Mouse (Mus musculus) C3H10T1/2 (cell line): ENCODE data around the gene Slc6a18. TPM values are rescaled to one million over a fixed set of nuclear protein-coding genes. Genes with fewer than 3 reads are reported as not detected.

Source experiments
- polyA plus RNA-seq, 2 experiments: library from polyadenylated mRNA; unstranded; fragments of >200 nt; fragmentation: generic; extraction: Trizol; gene quantifications; one replicate each; pipeline ENCODE4 v1.2.1; 2012; ENCODE audit warnings: missing spikeins in 2 of 2

The Slc6a18 gene
- polyA plus RNA-seq = not detected

DNA sequence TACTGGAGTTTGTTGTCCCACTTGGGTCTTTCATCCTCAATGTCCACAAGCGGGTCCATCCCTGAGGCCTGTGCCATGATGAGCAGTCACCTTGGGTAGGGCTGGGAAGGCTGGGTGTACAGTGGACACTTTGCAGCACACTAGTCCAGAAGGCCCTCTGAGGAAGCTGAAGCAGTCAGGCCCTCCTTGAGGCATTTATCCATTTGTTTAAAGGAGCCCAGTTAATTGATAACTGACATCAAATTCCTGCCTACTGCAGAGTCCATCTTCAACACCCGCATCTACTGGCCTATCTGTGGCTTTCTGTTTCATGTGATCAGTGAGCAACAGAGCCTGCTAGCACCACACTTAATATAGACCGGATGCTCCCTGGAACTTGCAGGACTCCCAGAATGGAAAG lies at the start of gene Slc6a18:
TSS of gene Slc6a18 (minus strand) at position 171 of the 400 bp plus-strand sequence.

DNA sequence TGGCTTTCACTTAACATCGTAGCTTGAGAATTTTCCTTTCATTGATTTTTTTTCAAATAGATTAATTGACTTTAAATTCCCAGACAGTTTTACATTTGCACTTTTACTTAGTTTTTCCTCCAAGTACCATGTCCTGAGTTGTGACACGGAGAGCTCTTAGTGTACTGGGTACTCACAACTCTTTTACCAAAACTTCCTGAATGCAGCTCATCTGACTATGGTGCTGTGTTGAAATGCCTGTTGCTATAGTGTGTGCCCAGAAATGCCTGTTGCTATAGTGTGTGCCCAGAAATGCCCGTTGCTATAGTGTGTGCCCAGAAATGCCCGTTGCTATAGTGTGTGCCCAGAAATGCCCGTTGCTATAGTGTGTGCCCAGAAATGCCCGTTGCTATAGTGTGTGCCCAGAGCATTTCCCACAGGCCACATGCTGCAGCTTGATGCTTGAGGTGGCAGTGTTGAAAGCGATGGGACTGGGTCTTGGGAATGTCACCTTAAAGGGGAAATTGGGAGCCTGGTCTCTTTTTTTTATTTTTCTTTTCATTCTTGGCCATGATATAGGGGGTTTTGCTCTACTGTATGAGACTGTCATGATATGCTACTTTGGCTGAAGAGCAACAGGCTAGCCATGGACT lies 27.0 kb upstream of the Slc6a18 start, which contains the start of gene Slc6a19:
TSS of gene Slc6a19 (minus strand) at position 172 of the 632 bp plus-strand sequence.

GRCm38 (mm10) chr13:73626745-73627549 lies 50.9 kb downstream of the Slc6a18 start, which contains the start of gene Tert:
Tert (plus strand) TSS chr13:73626911.

Other genes with a start within 250 kb of the Slc6a18 start
- gene Lpcat1, start 210.8 kb downstream of the Slc6a18 start, polyA plus RNA-seq = 10 to 100 TPM in 1 of 2 experiments, 1 to 10 TPM in 1; 9.9 to 17.4 TPM
- gene Slc6a3, start 141.3 kb downstream of the Slc6a18 start, polyA plus RNA-seq = not detected
- 100 to 1,000 TPM; 115 to 134 TPM for gene Clptm1l, start 74.0 kb downstream of the Slc6a18 start, polyA plus RNA-seq
- under 1 TPM in 1 of 2 experiments, not detected in 1; 0.05 TPM for gene Tert, start 51.1 kb downstream of the Slc6a18 start, polyA plus RNA-seq
- gene Slc6a19, start 26.8 kb upstream of the Slc6a18 start, polyA plus RNA-seq = under 1 TPM; 0.01 to 0.05 TPM
- 10 to 100 TPM in 1 of 2 experiments, 1 to 10 TPM in 1; 3.0 to 27.0 TPM for gene Slc12a7, start 55.1 kb upstream of the Slc6a18 start, polyA plus RNA-seq
- gene Nkd2, start 169.6 kb upstream of the Slc6a18 start, polyA plus RNA-seq = under 1 TPM; 0.02 TPM